Mouse (Mus musculus) kidney, postnatal 4 days (tissue): ENCODE measurements around the gene Ppm1h.
A peak's percentile ranks its signal among the peaks of the same experiment; 100 is the strongest.

Source experiments
- DNase-seq, 2 experiments: peaks; one replicate each; pipeline ENCODE4 v3.0.0; 2021; ENCODE audit warnings: mixed read lengths in 2 of 2

The Ppm1h gene

DNA sequence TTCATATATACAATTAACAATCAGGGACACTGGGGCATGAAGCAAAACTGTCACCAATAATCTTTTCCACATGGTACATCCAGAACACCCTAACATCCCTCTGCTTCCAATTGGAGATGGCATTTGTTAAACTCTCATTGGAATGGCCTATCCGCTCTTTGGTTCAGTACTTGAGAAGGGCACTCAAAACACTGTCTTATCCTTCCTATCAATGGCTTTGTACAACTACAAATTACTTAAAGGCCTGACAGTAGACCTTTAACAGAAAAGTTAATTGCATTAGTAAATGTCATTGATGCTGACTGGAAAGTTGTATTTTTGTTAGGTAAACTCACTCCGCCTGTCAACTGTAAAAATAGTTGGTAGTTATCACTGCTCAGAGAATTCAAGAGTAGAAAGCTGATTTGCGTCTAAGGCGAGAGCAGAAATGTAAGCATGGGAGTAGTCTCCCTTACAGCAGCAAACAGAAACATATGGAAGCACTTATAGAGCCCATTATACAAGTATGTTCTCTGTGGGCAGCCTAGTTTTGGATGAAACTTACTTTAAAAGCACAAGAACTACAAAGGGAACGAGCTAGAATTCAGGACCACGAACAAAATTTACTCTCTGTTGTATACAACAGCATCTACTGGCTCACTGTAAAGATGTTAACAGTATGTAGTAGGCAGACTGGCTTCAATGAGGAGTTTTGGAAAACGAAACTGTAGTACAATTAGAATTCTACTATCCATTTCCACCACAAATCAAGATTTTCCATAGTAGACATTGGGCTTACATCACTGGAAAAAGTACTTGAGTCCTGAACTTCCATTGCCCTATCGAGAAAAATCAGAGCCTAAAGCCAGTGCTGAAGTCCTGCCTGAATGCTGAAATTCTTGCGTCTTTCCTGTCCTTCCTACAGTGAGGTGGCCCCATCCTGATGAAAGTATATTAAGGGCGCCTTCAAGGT lies 305.3 kb downstream of the Ppm1h start:
- no peak for DNase-seq

DNA sequence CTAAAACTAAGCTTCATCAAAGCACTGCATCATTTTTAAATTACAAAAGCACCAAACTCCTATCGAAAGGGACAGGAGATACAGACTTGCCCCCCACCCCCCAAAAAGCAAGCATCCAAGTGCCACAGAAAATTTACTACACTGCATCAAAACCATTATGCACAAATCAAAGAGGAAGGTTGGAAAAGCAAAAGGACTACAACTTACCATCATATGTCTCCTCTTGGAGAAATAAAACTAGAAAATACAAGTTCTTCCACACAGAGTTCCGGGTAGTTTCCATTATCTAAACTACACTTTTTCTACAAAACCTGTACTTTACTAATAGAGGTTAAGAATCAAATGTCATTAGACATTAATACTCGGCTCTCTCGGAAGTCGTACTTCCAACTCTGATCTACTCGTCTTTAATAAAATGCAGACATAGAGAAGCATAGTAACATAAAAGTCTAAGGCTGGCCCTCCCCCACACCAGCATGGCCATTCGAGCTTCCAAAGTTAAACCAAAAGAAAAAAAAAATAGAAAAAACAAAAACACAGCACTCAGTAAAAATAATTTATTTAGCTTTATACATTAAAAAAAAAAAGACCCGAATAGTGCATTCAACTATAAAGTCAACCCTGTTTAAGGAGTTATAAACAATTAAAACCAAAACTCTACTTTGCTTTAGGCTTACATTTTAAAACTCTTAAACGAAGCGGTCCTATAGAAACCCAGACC lies 306.1 kb downstream of the Ppm1h start:
- DNase-seq = no peak

DNA sequence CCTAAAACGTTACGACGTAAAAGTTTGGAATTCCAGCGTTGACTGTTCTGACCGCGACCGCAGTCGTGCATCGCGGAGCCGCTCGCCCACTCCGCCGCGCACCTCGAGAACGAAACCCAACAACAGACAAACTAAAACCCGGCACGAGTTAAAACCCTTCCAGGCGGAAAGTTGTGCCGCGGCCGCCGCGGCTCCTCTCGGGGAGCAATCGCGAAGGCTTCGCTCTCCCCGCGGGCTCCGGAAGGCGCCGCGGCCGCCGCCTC lies 306.6 kb downstream of the Ppm1h start:
- peak; percentile 66 to 80 for DNase-seq

DNA sequence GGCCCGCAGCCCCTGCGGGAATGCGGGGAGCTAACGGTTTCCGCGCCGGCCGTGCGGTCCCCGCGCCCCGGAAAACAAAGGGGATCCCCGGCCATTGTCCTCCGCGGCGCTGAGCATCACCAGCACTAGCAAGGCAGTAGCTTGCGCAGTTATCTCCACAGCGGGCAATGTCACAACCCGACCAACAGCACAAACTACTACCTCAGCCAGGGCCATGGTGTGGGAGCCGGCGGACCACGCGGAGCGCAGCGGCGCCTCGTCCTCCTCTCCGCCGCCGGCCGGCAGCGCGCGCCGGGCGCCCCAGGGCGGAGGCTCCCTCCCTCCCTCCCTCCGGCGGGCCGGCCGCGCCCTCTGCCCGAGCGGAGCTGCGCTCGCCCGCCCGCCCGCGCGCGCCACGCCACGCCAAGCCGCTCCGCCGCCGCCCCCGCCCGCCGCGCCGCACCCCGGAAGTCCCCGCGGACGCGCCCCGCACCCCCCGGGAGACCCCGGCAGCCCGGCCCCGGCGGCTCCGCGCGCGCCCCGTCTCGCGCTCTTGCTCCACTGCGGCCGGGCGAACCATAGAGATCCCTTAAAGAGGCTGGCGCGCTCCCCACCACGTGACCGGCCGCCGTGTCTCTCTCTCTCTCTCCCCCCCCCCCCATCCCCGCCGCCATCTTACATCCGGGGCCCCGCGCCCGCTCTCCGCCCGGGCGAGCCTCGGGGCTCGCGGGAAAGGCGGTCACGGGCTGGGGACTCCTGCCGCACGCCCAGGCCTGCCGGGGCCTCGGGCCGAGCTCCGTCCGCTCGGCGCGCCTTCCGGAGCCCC lies 307.2 kb downstream of the Ppm1h start:
- peak; percentile 89 to 94 for DNase-seq

DNA sequence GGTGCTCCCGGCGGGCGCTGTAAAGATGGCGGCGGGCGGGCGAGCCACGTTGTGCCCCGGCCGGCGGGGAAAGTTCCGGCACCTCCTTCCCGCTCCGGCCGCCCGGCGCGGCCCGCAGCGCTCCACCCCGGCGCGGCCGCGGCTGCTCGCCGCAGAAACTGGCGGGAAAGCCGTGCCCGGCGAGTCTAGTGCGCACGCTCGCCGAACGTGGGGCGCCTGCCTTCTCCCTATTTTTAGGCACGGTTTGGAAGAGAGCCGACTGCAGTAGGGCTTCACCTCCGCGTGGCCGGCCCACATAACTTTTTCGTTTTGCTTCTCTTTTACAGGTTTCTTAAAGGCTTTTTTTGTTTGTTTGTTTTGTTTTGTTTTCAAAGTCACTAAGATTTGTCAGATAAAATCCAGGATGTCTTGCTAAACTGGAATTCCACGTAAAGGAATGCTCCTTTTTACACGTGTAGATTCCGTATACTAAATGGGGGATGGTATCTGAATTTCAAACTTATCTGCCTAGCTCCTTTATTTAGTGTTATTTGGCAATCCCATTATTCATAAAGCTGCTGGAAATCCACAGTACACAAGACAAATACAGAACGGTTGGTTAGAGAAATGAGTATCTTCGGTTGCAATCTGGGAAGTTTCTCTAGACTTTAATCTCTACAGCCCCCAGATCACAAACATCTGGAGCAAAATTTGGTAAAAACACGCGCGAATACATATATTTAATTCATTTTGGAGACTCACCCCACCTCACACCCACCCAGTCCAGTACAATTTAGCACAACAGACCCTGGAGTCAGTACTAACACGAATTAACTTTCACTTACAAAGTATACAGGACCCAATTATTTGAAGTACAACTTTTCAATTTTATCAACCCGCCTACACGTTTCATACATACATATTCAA lies 308.0 kb downstream of the Ppm1h start:
- peak; percentile 79 to 85 for DNase-seq

DNA sequence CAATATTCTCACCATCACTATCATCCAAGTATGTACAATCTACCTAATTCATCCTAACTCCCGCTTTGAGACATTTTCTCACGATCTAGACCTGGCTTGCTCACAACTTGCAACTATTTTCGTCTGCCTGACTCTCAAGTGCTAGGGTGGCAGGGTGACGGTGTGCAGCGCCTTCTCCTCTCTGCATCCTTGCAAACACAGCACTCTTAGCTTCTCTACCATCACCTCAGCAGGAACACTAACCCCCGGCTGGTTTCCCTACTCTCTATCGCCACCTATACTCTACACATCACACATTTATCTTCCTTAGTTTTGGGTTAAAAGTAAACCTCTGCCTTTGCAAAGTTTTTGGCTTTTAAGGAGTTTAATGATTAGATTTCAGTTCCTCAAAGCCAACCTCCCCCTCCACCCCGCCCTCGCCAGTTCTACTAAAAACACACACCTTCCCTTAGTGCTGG lies 309.1 kb downstream of the Ppm1h start:
- DNase-seq = peak; percentile 60 to 74

DNA sequence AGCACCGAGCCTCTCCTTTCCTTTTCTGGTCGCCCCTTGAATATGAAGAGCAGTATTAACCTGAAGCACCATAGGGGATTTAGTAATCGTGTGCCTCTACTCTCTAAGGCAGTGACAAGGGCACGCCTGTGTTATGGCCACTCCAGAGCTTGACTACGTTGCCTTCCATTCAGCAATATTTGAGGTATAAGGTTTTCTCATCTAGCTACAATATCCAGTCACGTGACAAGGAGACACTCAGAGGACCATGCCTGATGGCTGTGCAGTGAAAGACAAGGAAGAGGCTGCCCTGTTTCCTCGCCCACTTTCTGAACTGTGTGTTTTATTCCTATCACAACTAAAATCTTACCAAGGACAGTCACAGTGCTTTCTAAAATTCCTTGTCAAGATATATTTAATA lies 309.8 kb downstream of the Ppm1h start:
- DNase-seq = no peak

DNA sequence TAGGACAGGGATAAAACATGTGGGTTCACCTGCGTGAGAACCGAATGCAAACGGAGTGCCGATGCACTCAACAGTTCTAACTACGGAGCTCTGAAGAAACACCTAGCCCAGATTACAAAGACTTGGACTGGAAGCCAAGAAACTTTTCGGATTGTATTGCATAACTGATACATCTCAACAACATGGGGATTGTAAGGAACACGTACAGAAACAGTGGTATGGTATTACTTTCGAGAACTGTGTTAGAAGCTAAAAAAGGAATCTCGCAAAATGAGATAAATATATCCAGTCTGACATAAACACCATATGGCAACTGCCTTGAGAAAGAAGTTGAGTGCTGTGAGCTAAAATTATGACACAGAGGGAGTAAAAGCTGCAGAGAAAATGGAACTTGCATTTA lies 311.4 kb downstream of the Ppm1h start:
- no peak for DNase-seq

DNA sequence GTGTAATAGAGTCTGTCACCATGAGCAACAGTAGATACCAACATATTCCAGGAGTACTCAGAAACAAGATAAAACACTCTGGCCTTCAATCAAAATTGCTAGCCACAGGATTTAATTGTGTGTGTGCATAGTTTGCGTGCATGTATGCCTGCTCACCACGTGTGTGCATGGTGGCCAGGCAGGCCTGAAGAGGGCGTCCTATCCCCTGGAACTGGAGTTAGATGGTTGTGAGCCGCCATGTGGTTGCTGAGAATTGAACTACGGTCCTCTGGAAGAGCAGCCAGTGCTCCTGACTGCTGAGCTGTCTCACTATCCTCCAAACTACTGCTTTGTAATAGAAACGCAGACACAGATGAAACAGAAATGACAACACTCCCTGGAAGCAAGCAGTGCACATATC lies 312.0 kb downstream of the Ppm1h start:
- DNase-seq = no peak

DNA sequence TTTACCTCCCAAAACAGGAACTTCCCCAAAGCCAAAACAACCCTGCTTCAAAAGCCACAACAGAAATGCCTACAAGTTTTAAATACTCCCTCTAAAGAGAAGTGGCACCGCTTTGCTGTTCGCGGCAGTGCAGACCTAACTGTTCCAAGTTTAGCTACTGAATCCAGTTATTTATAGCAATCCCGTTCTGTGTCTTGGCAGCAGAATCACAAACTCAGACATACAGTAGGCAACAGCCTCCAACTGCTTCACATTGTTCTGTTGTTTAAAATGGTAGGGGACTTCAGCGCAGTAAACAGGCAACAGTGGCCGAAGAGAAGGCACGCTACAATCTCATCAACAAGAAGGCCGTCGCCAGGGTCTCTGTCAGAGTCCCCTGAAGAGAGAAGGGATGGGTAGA lies 312.5 kb downstream of the Ppm1h start:
- no peak for DNase-seq

DNA sequence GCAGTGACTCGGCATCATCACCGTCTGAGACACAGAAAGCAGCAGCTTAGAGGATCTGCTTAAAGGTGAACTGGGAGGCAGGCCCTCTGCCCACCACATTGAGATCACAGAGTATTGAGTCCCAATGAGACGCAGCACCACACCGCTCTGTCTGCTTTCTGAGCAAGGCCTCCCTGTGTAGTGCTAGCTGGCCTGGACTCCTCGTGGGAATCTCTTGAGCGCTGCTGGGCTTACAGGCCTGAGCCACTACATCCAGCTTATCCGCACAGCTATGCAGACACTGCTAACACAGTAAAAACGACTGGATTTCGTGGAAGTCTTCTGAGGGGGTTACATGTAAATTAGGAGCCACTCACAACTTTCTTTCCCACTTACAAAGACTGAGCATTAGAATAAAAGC lies 313.1 kb downstream of the Ppm1h start:
- no peak for DNase-seq

DNA sequence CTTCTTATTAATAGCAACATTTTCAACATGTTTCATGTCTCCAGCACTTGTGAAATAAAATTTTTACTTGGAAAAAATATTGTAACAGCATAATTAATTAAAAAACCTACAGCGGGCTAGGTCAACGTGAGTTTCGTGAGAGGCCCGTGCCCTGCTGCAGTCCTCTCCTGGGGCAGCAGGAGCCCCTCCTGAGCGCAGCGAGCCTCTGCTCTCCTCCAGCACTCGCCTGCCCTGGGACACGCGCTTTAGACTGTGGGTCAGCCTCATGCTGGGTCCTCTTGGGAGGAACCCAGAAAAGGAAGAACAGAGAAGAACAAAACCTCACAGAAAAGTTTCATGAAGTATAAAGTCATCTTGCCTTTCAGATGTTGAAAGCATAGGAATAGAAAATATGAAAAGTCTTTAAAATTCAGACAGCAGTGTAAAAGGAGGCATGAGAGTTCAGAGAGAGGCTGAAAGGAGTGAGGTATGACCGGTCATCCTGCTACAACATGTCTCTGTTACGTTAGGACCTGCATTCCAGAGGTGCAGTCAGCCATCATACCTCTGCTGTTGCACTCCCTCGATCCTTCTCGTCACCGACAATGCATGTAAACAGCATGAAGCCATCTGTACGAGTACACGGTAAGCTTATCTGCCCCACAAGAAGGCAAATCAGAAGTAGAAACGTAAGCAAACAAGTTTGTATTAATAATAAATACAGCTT lies 316.0 kb downstream of the Ppm1h start:
- peak in 1 of 2 experiments; percentile 59 for DNase-seq
